Mouse (Mus musculus): ENCODE measurements around the gene Rnf216. TPM values are rescaled to one million over a fixed set of nuclear protein-coding genes. Genes with fewer than 3 reads are reported as not detected.

The Rnf216 gene
- 28.7 and 48.3 TPM in 2 replicates for polyA plus RNA-seq (2014; fragmentation: Nextera tagmentation; extraction: Ambion mirVana)

DNA sequence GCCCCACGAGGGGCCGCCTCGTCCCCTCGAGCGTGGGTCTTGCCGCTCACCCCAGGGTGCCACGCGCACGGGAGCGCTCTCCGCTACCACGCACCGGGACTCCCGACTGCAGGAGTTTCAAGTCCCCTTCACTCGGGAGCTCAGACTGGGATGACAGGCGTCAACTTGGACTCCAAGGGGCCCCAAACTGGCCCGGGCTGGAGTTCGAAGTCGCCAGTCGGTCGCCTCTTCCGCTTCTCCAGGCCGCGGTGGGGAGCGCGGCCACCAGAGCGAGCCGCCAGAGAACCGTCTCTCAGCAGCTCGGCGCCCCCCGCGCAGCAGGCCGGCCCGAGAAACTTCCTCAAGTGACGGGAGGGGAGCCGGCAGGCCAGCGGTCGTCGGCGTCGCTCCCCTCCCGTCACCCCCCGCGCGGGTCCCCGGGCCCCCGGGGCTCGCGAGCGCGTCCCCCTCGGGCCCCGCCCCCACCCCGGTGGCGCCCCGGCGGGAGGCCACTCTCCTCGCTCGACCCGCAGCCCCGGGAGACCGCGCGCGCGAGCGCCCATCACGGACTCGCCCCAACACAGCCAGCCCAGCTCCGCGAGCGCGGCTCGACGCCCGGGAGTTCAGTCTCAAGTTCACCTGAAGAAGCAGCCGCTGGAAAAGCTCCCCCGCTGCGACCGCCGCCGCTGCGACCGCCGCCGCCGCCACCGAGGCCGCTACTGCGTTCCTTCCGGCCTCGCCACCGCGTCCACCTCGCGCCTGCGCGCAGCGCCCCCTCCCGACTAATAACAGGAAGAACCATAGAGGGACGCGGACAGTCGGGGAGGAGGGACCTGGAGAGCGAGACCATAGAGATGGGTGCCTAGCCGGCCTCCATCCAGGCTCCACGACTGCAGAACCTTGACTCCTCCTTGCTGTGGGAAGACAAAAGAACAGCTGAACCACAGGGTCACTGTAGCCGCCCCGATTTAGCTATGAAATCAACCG, at the start of gene Rnf216:
Gene Rnf216 (minus strand): TSS at position 714 of the 966 bp plus-strand sequence.
- ATAC-seq (ENCODE audit: low FRiP score, low TSS enrichment) = peak; percentile 96
- peak within 1 kb of the TSS; percentile 92 for H3K4me3 ChIP-seq (ENCODE audit: low read length)
- no peaks in the 10 kb centered on the region for H3K9me3 ChIP-seq (ENCODE audit: control insufficient read depth, low read length)
- H3K9ac ChIP-seq (ENCODE audit: low read depth, low read length) = peak within 1 kb of the TSS; percentile 95
- 1% methylated on average over 78 of the region's 110 CpGs for WGBS
- H3K27ac ChIP-seq (ENCODE audit: low read depth, low read length) = peak within 1 kb of the TSS; percentile 94
- H3K27me3 ChIP-seq (ENCODE audit: control insufficient read depth, insufficient read depth, low read length) = no peaks in the 10 kb centered on the region
- peaks cover 4% of the 10 kb centered on the region; the same call in 1 of the 2 replicates for H3K4me1 ChIP-seq (ENCODE audit: control insufficient read depth, insufficient read depth, low read length)
- no peaks in the 10 kb centered on the region for H3K36me3 ChIP-seq (ENCODE audit: control insufficient read depth, insufficient read depth, low read length)
- peak within 1 kb of the TSS; percentile 88 for H3K4me2 ChIP-seq (replicated peaks; ENCODE audit: low read depth, low read length)

DNA sequence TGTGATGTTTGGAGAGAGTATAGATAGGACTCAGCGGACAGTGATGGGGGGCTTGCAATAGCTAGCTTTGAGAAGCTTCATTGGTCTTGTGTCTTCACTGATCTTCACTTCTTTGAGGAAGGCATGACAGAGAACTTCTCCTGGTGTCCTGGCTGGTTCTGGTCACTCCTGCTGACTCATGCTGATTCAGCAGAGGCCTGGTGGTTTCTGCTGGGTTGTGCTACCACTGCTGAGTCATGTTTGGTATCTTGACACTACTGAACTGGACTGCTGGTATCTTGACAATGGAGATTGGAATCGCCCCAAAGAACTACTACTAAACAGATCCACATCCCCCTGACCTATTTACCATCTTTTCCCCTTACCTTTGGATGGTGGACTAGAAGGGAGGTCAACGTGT, 42.7 kb upstream of the Rnf216 start:
- ATAC-seq (ENCODE audit: low FRiP score, low TSS enrichment) = no peak
- WGBS = 90% methylated on average over 3 of the region's 3 CpGs
- H3K9me3 ChIP-seq (ENCODE audit: control insufficient read depth, low read length) = no peaks in the 10 kb centered on the region
- no peaks in the 10 kb centered on the region for H3K36me3 ChIP-seq (ENCODE audit: control insufficient read depth, insufficient read depth, low read length)
- H3K9ac ChIP-seq (ENCODE audit: low read depth, low read length) = no peak overlapping the region
- H3K27me3 ChIP-seq (ENCODE audit: control insufficient read depth, insufficient read depth, low read length) = peaks cover 31% of the 10 kb centered on the region
- no peak overlapping the region for H3K4me2 ChIP-seq (replicated peaks; ENCODE audit: low read depth, low read length)
- H3K4me1 ChIP-seq (ENCODE audit: control insufficient read depth, insufficient read depth, low read length) = no peaks in the 10 kb centered on the region
- H3K4me3 ChIP-seq (ENCODE audit: low read length) = no peak overlapping the region
- no peak overlapping the region for H3K27ac ChIP-seq (ENCODE audit: low read depth, low read length)

DNA sequence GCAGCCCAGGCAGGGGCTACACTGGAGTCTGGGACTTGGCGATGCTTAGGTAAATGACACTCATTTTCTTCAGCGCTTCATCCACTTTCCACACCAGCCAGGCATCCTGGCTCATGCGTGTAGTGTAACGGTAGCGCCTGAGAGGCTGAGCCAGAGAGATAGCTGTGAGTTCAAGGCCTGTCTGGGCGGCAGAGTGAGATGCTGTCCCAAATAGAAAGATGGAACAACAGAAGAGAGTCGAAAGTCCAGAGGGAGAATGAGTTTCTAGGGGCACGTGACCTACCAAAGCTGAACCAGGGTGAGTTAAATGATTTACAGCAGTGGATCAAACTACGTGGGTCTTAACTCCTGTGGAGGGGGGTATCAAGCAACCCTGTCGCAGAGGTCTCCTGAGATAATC, 41.0 kb upstream of the Rnf216 start:
- no peak overlapping the region for H3K4me3 ChIP-seq (ENCODE audit: low read length)
- peaks cover 27% of the 10 kb centered on the region for H3K27me3 ChIP-seq (ENCODE audit: control insufficient read depth, insufficient read depth, low read length)
- peaks cover 5% of the 10 kb centered on the region; the same call in 1 of the 2 replicates for H3K9me3 ChIP-seq (ENCODE audit: control insufficient read depth, low read length)
- ATAC-seq (ENCODE audit: low FRiP score, low TSS enrichment) = no peak
- WGBS = 87% methylated on average over 10 of the region's 10 CpGs
- H3K9ac ChIP-seq (ENCODE audit: low read depth, low read length) = no peak overlapping the region
- H3K36me3 ChIP-seq (ENCODE audit: control insufficient read depth, insufficient read depth, low read length) = no peaks in the 10 kb centered on the region
- H3K4me2 ChIP-seq (replicated peaks; ENCODE audit: low read depth, low read length) = no peak overlapping the region
- H3K27ac ChIP-seq (ENCODE audit: low read depth, low read length) = no peak overlapping the region
- no peaks in the 10 kb centered on the region for H3K4me1 ChIP-seq (ENCODE audit: control insufficient read depth, insufficient read depth, low read length)

DNA sequence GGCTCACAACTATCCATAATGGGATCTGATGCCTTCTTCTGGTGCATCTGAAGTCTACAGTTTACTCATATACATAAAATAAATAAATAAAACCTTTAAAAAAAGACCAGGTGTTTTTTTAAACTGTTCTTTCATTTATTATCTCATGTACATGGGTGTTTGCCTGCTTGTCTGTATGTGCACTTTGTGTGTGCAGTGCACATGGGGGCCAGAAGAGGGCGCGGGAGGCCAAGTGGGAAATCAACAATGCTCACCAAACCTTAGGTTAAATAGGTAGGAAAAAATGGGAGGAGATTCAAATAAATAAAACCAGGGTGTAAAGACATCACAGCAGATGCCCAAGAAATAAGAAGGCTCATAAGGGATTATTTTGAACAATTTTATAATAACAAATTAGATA, 37.2 kb upstream of the Rnf216 start:
- no peak overlapping the region for H3K9ac ChIP-seq (ENCODE audit: low read depth, low read length)
- no peaks in the 10 kb centered on the region for H3K36me3 ChIP-seq (ENCODE audit: control insufficient read depth, insufficient read depth, low read length)
- WGBS = 95% methylated on average over 2 of the region's 2 CpGs
- H3K4me2 ChIP-seq (replicated peaks; ENCODE audit: low read depth, low read length) = no peak overlapping the region
- no peaks in the 10 kb centered on the region for H3K27me3 ChIP-seq (ENCODE audit: control insufficient read depth, insufficient read depth, low read length)
- ATAC-seq (ENCODE audit: low FRiP score, low TSS enrichment) = no peak
- H3K27ac ChIP-seq (ENCODE audit: low read depth, low read length) = no peak overlapping the region
- H3K9me3 ChIP-seq (ENCODE audit: control insufficient read depth, low read length) = peaks cover 5% of the 10 kb centered on the region; the same call in 1 of the 2 replicates
- no peak overlapping the region for H3K4me3 ChIP-seq (ENCODE audit: low read length)
- H3K4me1 ChIP-seq (ENCODE audit: control insufficient read depth, insufficient read depth, low read length) = no peaks in the 10 kb centered on the region

DNA sequence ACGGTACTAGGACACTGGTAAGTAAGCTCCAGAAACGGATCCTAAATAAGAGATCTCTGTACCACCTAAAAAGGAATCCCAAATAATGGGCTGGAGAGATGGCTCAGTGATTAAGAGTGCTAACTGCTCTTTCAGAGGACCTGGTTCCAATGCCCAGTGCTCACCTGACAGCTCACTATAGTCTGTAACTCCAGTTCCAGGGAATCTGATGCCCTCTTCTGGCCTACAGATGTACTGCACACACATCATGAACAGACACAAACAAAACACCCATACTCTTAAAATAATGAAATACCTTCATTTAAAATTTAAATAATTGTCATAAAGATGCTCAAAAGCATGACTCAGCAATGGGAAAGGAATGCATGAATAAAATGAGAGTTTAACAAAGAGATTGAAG, 36.7 kb upstream of the Rnf216 start:
- Histone ChIP-seq H3K4me3 (ENCODE audit: low read length) (no peak overlapping the region), H3K4me1 (ENCODE audit: control insufficient read depth, insufficient read depth, low read length) (no peaks in the 10 kb centered on the region), H3K27ac (ENCODE audit: low read depth, low read length) (no peak overlapping the region), H3K4me2 (replicated peaks; ENCODE audit: low read depth, low read length) (no peak overlapping the region), H3K36me3 (ENCODE audit: control insufficient read depth, insufficient read depth, low read length) (no peaks in the 10 kb centered on the region), H3K9me3 (ENCODE audit: control insufficient read depth, low read length) (peaks cover 5% of the 10 kb centered on the region; the same call in 1 of the 2 replicates), H3K9ac (ENCODE audit: low read depth, low read length) (no peak overlapping the region), H3K27me3 (ENCODE audit: control insufficient read depth, insufficient read depth, low read length) (no peaks in the 10 kb centered on the region)
- no peak for ATAC-seq (ENCODE audit: low FRiP score, low TSS enrichment)
- 92% methylated on average over 2 of the region's 2 CpGs for WGBS

DNA sequence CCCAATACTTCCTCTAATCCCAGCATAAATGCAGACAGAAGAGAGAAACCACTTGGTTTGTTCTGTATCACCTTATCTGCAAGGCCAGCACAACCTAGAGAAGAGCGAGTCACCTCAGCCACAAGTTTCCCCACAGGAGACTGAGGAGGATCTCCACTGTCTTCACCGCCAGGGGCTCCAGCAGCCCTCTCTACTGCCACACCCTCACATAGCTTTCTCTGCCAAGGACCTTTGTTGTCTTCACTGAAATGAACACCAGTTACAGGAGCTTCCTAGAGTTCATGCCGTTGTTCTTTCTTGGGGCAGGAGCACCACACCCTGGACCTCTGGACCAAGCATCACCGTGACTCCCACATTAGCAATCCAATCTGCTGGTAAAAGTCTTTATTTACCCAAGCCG, 35.9 kb upstream of the Rnf216 start:
- Histone ChIP-seq H3K36me3 (ENCODE audit: control insufficient read depth, insufficient read depth, low read length) (no peaks in the 10 kb centered on the region), H3K27me3 (ENCODE audit: control insufficient read depth, insufficient read depth, low read length) (no peaks in the 10 kb centered on the region), H3K9me3 (ENCODE audit: control insufficient read depth, low read length) (peaks cover 5% of the 10 kb centered on the region; the same call in 1 of the 2 replicates), H3K4me2 (replicated peaks; ENCODE audit: low read depth, low read length) (no peak overlapping the region), H3K9ac (ENCODE audit: low read depth, low read length) (no peak overlapping the region), H3K4me3 (ENCODE audit: low read length) (no peak overlapping the region), H3K4me1 (ENCODE audit: control insufficient read depth, insufficient read depth, low read length) (no peaks in the 10 kb centered on the region), H3K27ac (ENCODE audit: low read depth, low read length) (no peak overlapping the region)
- ATAC-seq (ENCODE audit: low FRiP score, low TSS enrichment) = no peak
- WGBS = 79% methylated on average over 5 of the region's 5 CpGs

DNA sequence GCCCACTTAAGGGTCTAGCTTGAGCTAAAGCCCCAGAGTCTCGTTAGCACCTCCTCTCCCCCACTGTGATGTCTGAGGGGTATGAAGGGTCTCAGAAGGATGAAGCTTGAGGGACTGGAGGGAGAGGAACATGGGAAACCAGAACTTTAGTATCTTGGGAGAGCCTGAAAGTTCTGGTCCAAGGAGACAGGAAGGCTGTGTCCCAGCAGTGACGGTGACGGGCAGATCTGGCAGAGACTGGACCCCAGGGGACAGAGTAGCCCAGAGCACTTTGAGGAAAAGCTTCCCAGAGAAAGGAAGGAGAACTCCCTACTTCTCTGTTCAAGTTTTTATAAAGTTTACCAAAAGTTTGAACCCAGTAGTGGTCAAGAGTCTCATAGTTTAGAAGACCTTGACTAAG, 34.7 kb upstream of the Rnf216 start, which contains the start of gene Olfr718-ps1:
Gene Olfr718-ps1 (minus strand): TSS at position 101 of the 400 bp plus-strand sequence.
- H3K9me3 ChIP-seq (ENCODE audit: control insufficient read depth, low read length) = peaks cover 5% of the 10 kb centered on the region; the same call in 1 of the 2 replicates
- no peak within 1 kb of the TSS for H3K4me3 ChIP-seq (ENCODE audit: low read length)
- no peak within 1 kb of the TSS for H3K4me2 ChIP-seq (replicated peaks; ENCODE audit: low read depth, low read length)
- H3K36me3 ChIP-seq (ENCODE audit: control insufficient read depth, insufficient read depth, low read length) = no peaks in the 10 kb centered on the region
- H3K4me1 ChIP-seq (ENCODE audit: control insufficient read depth, insufficient read depth, low read length) = no peaks in the 10 kb centered on the region
- WGBS = 72% methylated on average over 3 of the region's 3 CpGs
- no peak for ATAC-seq (ENCODE audit: low FRiP score, low TSS enrichment)
- H3K27me3 ChIP-seq (ENCODE audit: control insufficient read depth, insufficient read depth, low read length) = no peaks in the 10 kb centered on the region
- H3K27ac ChIP-seq (ENCODE audit: low read depth, low read length) = no peak within 1 kb of the TSS
- no peak within 1 kb of the TSS for H3K9ac ChIP-seq (ENCODE audit: low read depth, low read length)

DNA sequence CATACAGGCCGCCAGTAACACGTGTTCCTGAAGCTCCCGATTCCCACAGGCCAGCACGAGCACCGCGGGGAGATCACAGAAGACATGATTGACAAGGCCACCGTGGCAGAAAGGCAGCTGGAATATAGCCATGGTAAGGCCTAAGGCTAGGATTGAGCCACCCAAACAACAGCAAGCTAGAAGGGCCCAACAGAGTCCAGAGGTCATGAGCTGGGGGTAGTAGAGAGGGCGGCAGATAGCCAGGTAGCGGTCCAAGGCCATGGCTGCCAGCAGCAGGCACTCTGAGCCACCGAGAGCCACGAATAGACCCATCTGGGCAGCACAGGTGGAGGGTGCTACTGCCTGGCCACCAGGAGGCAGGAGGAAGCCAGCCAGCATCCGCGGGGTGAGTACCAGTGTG, 24.8 kb upstream of the Rnf216 start:
- Histone ChIP-seq H3K4me3 (ENCODE audit: low read length) (no peak overlapping the region), H3K27ac (ENCODE audit: low read depth, low read length) (no peak overlapping the region), H3K27me3 (ENCODE audit: control insufficient read depth, insufficient read depth, low read length) (no peaks in the 10 kb centered on the region), H3K9me3 (ENCODE audit: control insufficient read depth, low read length) (no peaks in the 10 kb centered on the region), H3K9ac (ENCODE audit: low read depth, low read length) (no peak overlapping the region), H3K4me2 (replicated peaks; ENCODE audit: low read depth, low read length) (no peak overlapping the region), H3K4me1 (ENCODE audit: control insufficient read depth, insufficient read depth, low read length) (no peaks in the 10 kb centered on the region), H3K36me3 (ENCODE audit: control insufficient read depth, insufficient read depth, low read length) (no peaks in the 10 kb centered on the region)
- no peak for ATAC-seq (ENCODE audit: low FRiP score, low TSS enrichment)
- 90% methylated on average over 13 of the region's 13 CpGs for WGBS

DNA sequence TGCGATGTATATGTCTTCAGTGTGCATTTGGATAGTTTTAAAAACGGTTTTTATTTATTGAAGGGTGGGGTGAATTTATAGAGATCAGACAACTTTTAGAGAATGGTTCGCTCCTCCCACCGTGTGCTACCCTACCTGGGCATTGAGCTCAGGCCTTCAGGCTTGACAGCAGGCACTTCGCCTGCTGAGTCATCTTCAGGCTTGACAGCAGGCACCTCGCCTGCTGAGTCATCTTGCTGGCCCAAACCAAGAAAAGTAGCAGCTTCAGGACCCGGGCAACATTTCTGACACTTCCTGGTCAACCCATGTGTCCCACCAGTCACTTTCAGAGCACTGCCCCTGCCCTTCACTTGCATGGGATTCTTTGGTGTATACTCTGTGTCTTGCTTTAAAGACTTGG, 22.2 kb upstream of the Rnf216 start:
- ATAC-seq (ENCODE audit: low FRiP score, low TSS enrichment) = no peak
- Histone ChIP-seq H3K4me3 (ENCODE audit: low read length) (no peak overlapping the region), H3K4me2 (replicated peaks; ENCODE audit: low read depth, low read length) (no peak overlapping the region), H3K27me3 (ENCODE audit: control insufficient read depth, insufficient read depth, low read length) (no peaks in the 10 kb centered on the region), H3K9ac (ENCODE audit: low read depth, low read length) (no peak overlapping the region), H3K27ac (ENCODE audit: low read depth, low read length) (no peak overlapping the region), H3K9me3 (ENCODE audit: control insufficient read depth, low read length) (no peaks in the 10 kb centered on the region), H3K36me3 (ENCODE audit: control insufficient read depth, insufficient read depth, low read length) (no peaks in the 10 kb centered on the region), H3K4me1 (ENCODE audit: control insufficient read depth, insufficient read depth, low read length) (no peaks in the 10 kb centered on the region)
- WGBS = 94% methylated on average over 7 of the region's 7 CpGs

Measured in kidney, embryonic 14.5 days (tissue).